Mouse (Mus musculus) brain, embryonic 18.5 days (tissue): ENCODE measurements around the gene Tanc1.

Experiments used
- DNase-seq: peaks from one replicate; pipeline ENCODE4 v3.0.0-alpha.2; 2012; ENCODE audit warnings: low read depth, low spot score

Tanc1 gene

GRCm38 (mm10) chr2:59612733-59613473, 1.1 kb downstream of the Tanc1 start:
- DNase-seq = no peak

GRCm38 (mm10) chr2:59613474-59614019, 1.7 kb downstream of the Tanc1 start:
- no peak for DNase-seq

DNA sequence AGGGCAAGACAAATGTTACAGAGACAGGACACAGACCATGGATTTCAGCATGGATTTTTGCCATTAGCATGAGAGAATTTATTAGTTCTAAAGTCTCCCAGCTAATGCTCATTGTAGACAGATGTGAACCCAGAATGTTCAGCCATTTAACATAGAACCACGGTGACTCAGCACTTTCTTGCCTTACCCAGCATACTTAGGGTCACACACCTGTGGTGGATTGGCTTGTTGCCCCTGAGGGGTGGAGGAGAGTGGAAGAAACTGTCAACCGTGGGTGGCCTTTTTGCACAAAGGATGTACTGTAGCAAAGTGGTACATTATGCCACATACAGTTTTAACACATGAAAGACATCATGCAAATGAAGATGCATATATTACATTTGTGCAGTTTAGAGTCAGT, 5.0 kb downstream of the Tanc1 start:
- DNase-seq = no peak

- DNase-seq = no peak
Observed at GRCm38 (mm10) chr2:59618996-59619395, 7.2 kb downstream of the Tanc1 start.

- no peak for DNase-seq
Observed at GRCm38 (mm10) chr2:59620601-59621000, 8.8 kb downstream of the Tanc1 start.

DNA sequence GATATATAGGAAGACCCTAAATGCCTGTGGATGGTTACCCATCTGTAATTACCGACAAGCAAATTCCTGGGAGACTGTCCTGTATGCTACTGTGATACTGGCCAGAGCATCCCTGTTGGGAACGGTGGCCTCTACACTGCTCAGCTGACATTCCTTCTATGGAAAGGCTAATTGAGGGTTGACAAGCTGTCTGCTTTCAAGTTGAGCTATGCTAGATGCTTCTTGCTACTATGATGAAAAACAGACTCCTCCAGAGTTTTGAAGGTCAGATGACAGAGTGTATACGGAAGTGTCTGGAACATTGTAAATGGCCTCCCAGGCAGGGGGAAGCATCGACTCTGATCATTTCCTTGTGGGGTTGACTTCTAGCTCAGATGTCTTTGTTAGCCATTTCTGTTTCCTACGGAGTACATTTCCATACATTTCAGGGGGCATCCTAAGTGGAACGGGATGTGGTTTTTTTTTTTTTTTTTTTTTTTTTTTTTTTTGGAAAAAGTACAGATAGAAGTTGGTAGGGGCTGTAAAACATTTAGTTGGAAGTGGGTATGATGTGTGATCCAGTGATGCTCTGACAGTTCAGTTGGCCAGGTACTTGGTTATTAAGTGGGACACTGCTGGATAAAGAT, 10.8 kb downstream of the Tanc1 start:
- DNase-seq = no peak

GRCm38 (mm10) chr2:59623858-59624257, 12.0 kb downstream of the Tanc1 start:
- no peak for DNase-seq

- no peak for DNase-seq
Observed at GRCm38 (mm10) chr2:59625416-59625815, 13.6 kb downstream of the Tanc1 start.

GRCm38 (mm10) chr2:59625927-59626326, 14.1 kb downstream of the Tanc1 start:
- no peak for DNase-seq

GRCm38 (mm10) chr2:59626422-59626821, 14.6 kb downstream of the Tanc1 start:
- DNase-seq = no peak

- no peak for DNase-seq
Observed at GRCm38 (mm10) chr2:59627502-59627901, 15.7 kb downstream of the Tanc1 start.

- DNase-seq = no peak
Observed at GRCm38 (mm10) chr2:59628057-59628901, 16.4 kb downstream of the Tanc1 start.

GRCm38 (mm10) chr2:59629829-59630228, 18.0 kb downstream of the Tanc1 start:
- DNase-seq = no peak

DNA sequence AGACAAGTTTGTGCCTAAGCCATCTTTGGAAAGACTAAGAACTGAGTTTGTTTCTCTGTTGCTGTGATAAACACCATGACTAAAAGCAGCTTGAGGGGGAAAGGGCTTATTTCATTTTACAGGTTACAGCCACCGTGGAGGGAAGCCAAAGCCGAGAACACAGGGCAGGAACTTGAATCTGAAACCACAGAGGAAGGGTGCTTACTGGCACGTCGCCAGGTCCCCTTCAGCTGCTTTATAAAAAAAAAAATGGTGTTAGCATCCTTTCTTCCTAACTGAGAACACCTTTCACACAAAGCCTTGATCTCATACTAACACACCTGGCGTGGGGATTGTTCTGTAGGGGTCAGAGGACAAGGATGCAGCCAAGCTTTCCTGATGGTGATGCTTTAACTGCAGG, 19.6 kb downstream of the Tanc1 start:
- no peak for DNase-seq

GRCm38 (mm10) chr2:59633761-59634430, 22.1 kb downstream of the Tanc1 start:
- no peak for DNase-seq

GRCm38 (mm10) chr2:59637040-59637785, 25.4 kb downstream of the Tanc1 start:
- DNase-seq = no peak

GRCm38 (mm10) chr2:59642722-59643121, 30.9 kb downstream of the Tanc1 start:
- DNase-seq = no peak

DNA sequence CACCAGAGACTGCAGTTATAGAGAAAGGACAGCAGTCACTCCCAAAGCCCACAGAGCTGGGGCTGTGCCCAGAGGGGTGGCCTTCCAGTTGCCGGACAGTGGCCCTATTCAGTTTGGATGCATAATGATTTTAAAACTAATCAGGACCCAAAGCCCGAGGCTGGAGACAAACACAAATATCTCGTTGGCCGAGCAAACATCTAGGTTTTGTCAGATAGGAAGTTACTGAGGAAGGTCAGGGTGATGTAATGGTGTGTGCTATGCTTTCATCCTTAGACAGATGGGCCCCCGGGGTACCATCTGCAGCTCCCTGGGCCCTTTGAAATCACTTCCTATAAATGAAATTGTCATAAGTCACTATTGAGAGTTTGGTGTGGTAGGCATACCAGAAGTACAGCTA, 33.0 kb downstream of the Tanc1 start:
- DNase-seq = no peak

DNA sequence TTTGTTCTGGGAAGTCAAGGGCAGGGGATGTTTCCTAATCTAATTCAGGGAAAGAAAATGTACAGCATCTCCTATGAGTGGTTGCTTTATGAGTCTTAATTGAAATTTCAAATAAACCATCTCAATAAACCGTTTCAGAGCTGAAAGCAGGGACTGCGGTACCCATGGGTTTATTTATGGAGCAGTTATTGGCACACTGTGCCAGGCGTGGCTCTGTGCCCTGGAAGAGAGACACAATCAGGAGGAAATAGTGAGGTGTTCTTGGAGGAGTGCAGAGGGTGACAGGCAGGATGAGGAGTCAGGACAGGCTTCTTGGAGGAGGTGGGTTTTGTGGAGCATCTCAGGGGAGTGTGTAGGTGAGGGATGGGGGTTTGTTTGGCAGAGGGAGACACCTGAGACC, 33.7 kb downstream of the Tanc1 start:
- no peak for DNase-seq

GRCm38 (mm10) chr2:59646740-59647390, 35.0 kb downstream of the Tanc1 start:
- no peak for DNase-seq
